Comparison of ENCODE assay signal across 12 mouse cellular contexts in the genomic region with DNA sequence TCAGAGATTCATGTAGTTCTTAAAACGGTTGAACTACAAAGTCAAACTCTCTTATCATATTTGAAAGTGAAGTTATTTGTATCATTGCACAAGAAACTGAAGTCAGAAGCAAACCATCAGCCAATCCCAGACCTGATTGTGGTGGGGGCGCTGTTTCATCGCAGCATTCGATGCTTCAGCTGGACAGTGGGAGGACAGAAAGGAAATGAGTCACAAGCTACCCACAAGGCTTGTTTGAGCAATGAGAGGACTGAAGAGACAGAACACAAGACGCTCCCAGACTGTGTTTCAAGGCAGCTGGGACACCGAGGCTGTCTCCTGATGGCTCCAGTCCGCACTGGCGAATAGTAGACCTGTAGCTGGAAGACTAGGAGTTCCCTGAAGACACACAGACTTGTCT. TPM values are rescaled to one million over a fixed set of nuclear protein-coding genes. Genes with fewer than 3 reads are reported as not detected.
DNase-seq lines count a peak whose midpoint lies in the region; ATAC-seq lines count a peak whose summit lies in the region.
"Had no signal": no experiment of that assay in that cellular context is flagged by ENCODE, and none has a peak within 500 bp of the region (broad histone marks: within the 10 kb centered on the region; RNA-seq: fewer than 3 reads in every experiment).

No protein-coding gene starts in this region.

- DNase-seq in frontal cortex, postnatal 36 days (ENCODE audit: low spot score in 2 of 2), result peak; percentile 46 to 51
- no peak for DNase-seq in frontal cortex, postnatal 14 days (ENCODE audit: low spot score in 2 of 2)
- DNase-seq in right cerebral cortex, adult 2 months (ENCODE audit: low spot score in 2 of 2), result peak; percentile 56 to 68
- no peak for DNase-seq in right cerebral cortex, postnatal 10 days (ENCODE audit: low spot score in 2 of 2)
- peak; percentile 13 to 27 for DNase-seq in heart, postnatal 10 days
- DNase-seq in telencephalon, adult 2 months (ENCODE audit: low read depth, low spot score), result peak; percentile 45
- no peak for DNase-seq in cerebellum, postnatal 36 days
- DNase-seq: embryo, embryonic 11 days; thymus, postnatal 36 days had no signal

- intact Hi-C loops in heart, postnatal 10 days (cut with DNase I), result no loop called here

- ATAC-seq in megakaryocyte-erythroid progenitor cell, adult 5-6 weeks (replicated peaks; ENCODE audit: low FRiP score, low TSS enrichment, poor library complexity, severe bottlenecking), result no peak
- ATAC-seq: forebrain, embryonic 14.5 days; intestine, embryonic 15.5 days had no signal

RNA-seq across cellular contexts. Expression of a gene that starts 36.9 kb away (rescaled TPM):
- 1 to 10 TPM; 1.7 to 2.6 TPM for total RNA-seq in heart, postnatal 10 days (2021)
- not detected in 2 replicates for total RNA-seq in megakaryocyte-erythroid progenitor cell, adult 5-6 weeks (2014; fragmentation: Nextera tagmentation)
- total RNA-seq in megakaryocyte-erythroid progenitor cell, adult 5-6 weeks (2017), result not detected in 2 replicates

Comparison
In these comparisons a context has a peak if more than half of its experiments do, and no peak if none do; other contexts are left out.
1. DNase-seq: peak in frontal cortex, postnatal 36 days (2 of 2), right cerebral cortex, adult 2 months (2 of 2), heart, postnatal 10 days (2 of 2) and telencephalon, adult 2 months (single experiment); none in frontal cortex, postnatal 14 days (0 of 2), right cerebral cortex, postnatal 10 days (0 of 2) and cerebellum, postnatal 36 days (0 of 2).